Mouse (Mus musculus): ENCODE results near the gene Grin3a. TPM values are rescaled to one million over a fixed set of nuclear protein-coding genes. Genes with fewer than 3 reads are reported as not detected.
"Not testable (repeated sequence)": the region's sequence is repeated elsewhere in the genome, so short reads cannot be mapped to it uniquely, and the experiment has no call there.

Grin3a gene
- polyA plus RNA-seq, 1 experiment from 2014 or later: 0.79 TPM

DNA sequence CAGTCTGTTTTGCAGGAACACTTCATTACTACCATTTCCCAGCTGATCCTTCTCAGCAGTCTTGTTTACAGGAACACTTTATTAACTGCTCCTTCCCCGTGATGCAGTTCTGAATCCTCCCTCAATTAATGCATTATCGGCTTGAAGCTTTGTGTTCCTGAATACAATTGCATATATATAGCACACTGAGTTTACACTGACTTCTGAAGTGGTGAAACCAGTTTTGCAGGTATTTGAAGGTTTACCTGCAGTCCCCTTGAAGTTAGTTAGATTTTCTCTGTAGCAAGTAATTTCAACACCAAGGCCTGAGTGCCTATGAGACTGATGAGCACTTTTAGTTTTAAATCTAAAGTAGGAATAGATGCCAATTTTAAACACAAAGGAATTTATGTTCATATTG is 223.3 kb downstream of the Grin3a start:
- ATAC-seq (ENCODE audit: low FRiP score, low TSS enrichment): no peak
- Histone ChIP-seq H3K27ac (ENCODE audit: low read depth, low read length) (no peak overlapping the region), H3K4me2 (replicated peaks; ENCODE audit: low read depth, low read length) (no peak overlapping the region), H3K9me3 (ENCODE audit: control insufficient read depth, low read length) (no peaks in the 10 kb centered on the region), H3K36me3 (ENCODE audit: control insufficient read depth, insufficient read depth, low read length) (no peaks in the 10 kb centered on the region), H3K4me3 (ENCODE audit: low read length) (no peak overlapping the region), H3K27me3 (ENCODE audit: control insufficient read depth, insufficient read depth, low read length) (no peaks in the 10 kb centered on the region), H3K4me1 (ENCODE audit: control insufficient read depth, insufficient read depth, low read length) (no peaks in the 10 kb centered on the region), H3K9ac (ENCODE audit: low read depth, low read length) (no peak overlapping the region)
- 61% methylated on average over 2 of the region's 2 CpGs for whole genome bisulfite sequencing

DNA sequence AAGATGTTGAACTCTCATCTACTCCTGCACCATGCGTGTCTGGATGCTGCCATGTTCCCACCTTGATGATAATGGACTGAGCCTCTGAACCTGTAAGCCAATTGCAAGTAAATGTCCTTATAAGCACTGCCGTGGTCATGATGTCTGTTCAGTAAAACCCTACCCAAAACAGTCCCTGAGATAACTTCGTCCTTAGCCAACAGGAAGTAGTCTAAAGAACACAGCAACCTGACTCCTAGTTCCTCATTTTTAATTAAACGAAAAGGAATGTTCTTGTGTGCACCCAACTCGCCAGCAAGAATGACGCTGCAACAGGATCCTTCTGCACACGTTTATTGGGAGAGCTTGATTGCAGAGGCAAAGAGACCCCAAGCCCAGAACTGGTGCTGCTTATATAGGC is 225.7 kb downstream of the Grin3a start:
- H3K36me3 ChIP-seq (ENCODE audit: control insufficient read depth, insufficient read depth, low read length); H3K4me2 ChIP-seq (replicated peaks; ENCODE audit: low read depth, low read length); H3K27ac ChIP-seq (ENCODE audit: low read depth, low read length); H3K9me3 ChIP-seq (ENCODE audit: control insufficient read depth, low read length); ATAC-seq (ENCODE audit: low FRiP score, low TSS enrichment); H3K4me3 ChIP-seq (ENCODE audit: low read length); H3K4me1 ChIP-seq (ENCODE audit: control insufficient read depth, insufficient read depth, low read length); H3K27me3 ChIP-seq (ENCODE audit: control insufficient read depth, insufficient read depth, low read length); H3K9ac ChIP-seq (ENCODE audit: low read depth, low read length): not testable (repeated sequence)
- 88% methylated on average over 7 of the region's 7 CpGs for WGBS

- no peak for ATAC-seq (ENCODE audit: low FRiP score, low TSS enrichment)
- no peak overlapping the region for H3K4me3 ChIP-seq (ENCODE audit: low read length)
- no peak overlapping the region for H3K9ac ChIP-seq (ENCODE audit: low read depth, low read length)
- no peaks in the 10 kb centered on the region for H3K27me3 ChIP-seq (ENCODE audit: control insufficient read depth, insufficient read depth, low read length)
- WGBS: 93% methylated on average over 10 of the region's 10 CpGs
- no peaks in the 10 kb centered on the region for H3K9me3 ChIP-seq (ENCODE audit: control insufficient read depth, low read length)
- no peak overlapping the region for H3K4me2 ChIP-seq (replicated peaks; ENCODE audit: low read depth, low read length)
- H3K27ac ChIP-seq (ENCODE audit: low read depth, low read length): no peak overlapping the region
- no peaks in the 10 kb centered on the region for H3K4me1 ChIP-seq (ENCODE audit: control insufficient read depth, insufficient read depth, low read length)
- H3K36me3 ChIP-seq (ENCODE audit: control insufficient read depth, insufficient read depth, low read length): no peaks in the 10 kb centered on the region
These were observed 228.6 kb downstream of the Grin3a start for GRCm38 (mm10) chr4:49616924-49617323.

Other genes with a start within 250 kb of the Grin3a start
- 11.2 and 16.3 TPM in 2 replicates for gene Tmem246, start 247.9 kb downstream of the Grin3a start, polyA plus RNA-seq (2014; fragmentation: Nextera tagmentation; extraction: Ambion mirVana)
- 39.1 and 61.1 TPM in 2 replicates for gene Rnf20, start 213.7 kb downstream of the Grin3a start, polyA plus RNA-seq (2014; fragmentation: Nextera tagmentation; extraction: Ambion mirVana)
- gene Ppp3r2, start 163.7 kb downstream of the Grin3a start, polyA plus RNA-seq (2014; fragmentation: Nextera tagmentation; extraction: Ambion mirVana): not detected in 2 replicates